Mouse (Mus musculus): ENCODE measurements around the gene Gm20390.

The Gm20390 gene

GRCm38 (mm10) chr11:93968005-93968847 lies at the start of gene Gm20390, which contains the start of gene Nme1:
TSS of gene Gm20390 (minus strand) at chr11:93968293.
TSS of gene Nme1 (minus strand) at chr11:93968521.
- DNase-seq: peak; percentile 97 to 99

- DNase-seq: no peak
Observed at GRCm38 (mm10) chr11:94003346-94003745, 35.3 kb upstream of the Gm20390 start.

GRCm38 (mm10) chr11:93999276-93999675 lies 31.2 kb upstream of the Gm20390 start:
- peak in 1 of 2 experiments; percentile 28 for DNase-seq

GRCm38 (mm10) chr11:93997141-93997775 lies 29.2 kb upstream of the Gm20390 start:
- peak; percentile 92 to 93 for DNase-seq

- DNase-seq: peak; percentile 51 to 54
Observed at GRCm38 (mm10) chr11:93996306-93997140, 28.4 kb upstream of the Gm20390 start.

GRCm38 (mm10) chr11:93995720-93996305 lies 27.7 kb upstream of the Gm20390 start, which contains the start of gene Spag9:
TSS of gene Spag9 (plus strand) at chr11:93996091.
- DNase-seq: peak; percentile 92 to 93

GRCm38 (mm10) chr11:93995111-93995719 lies 27.1 kb upstream of the Gm20390 start:
- DNase-seq: peak; percentile 86 to 94

GRCm38 (mm10) chr11:93994531-93994930 lies 26.4 kb upstream of the Gm20390 start:
- no peak for DNase-seq

- peak; percentile 56 to 74 for DNase-seq
Observed at GRCm38 (mm10) chr11:93988328-93989062, 20.4 kb upstream of the Gm20390 start.

- DNase-seq: peak in 1 of 2 experiments; percentile 39
Observed at GRCm38 (mm10) chr11:93987625-93988327, 19.7 kb upstream of the Gm20390 start.

- no peak for DNase-seq
Observed at GRCm38 (mm10) chr11:93987026-93987425, 18.9 kb upstream of the Gm20390 start.

GRCm38 (mm10) chr11:93986298-93986697 lies 18.2 kb upstream of the Gm20390 start:
- DNase-seq: no peak

- DNase-seq: no peak
Observed at GRCm38 (mm10) chr11:93985265-93985664, 17.2 kb upstream of the Gm20390 start.

GRCm38 (mm10) chr11:93984619-93985018 lies 16.5 kb upstream of the Gm20390 start:
- no peak for DNase-seq

- peak in 1 of 2 experiments; percentile 29 for DNase-seq
Observed at GRCm38 (mm10) chr11:93979502-93980049, 11.5 kb upstream of the Gm20390 start.

- DNase-seq: no peak
Observed at GRCm38 (mm10) chr11:93972951-93973350, 4.9 kb upstream of the Gm20390 start.

- no peak for DNase-seq
Observed at GRCm38 (mm10) chr11:93969799-93970198, 1.7 kb upstream of the Gm20390 start.

- no peak for DNase-seq
Observed at GRCm38 (mm10) chr11:93969171-93969570, 1.1 kb upstream of the Gm20390 start.

- DNase-seq: no peak
Observed at GRCm38 (mm10) chr11:93968848-93969128, 695 bp upstream of the Gm20390 start.

GRCm38 (mm10) chr11:93967381-93967780 lies 712 bp downstream of the Gm20390 start:
- DNase-seq: no peak

- no peak for DNase-seq
Observed at GRCm38 (mm10) chr11:93965391-93965790, 2.7 kb downstream of the Gm20390 start.
